7 mouse cellular contexts compared by ENCODE assay signal in genomic region chr17:44189696-44190095, GRCm38 (mm10). TPM values are rescaled to one million over a fixed set of nuclear protein-coding genes. Genes with fewer than 3 reads are reported as not detected.
DNase-seq lines count a peak whose midpoint lies in the region; ATAC-seq lines count a peak whose summit lies in the region.

No protein-coding gene starts in this region.

- peaks cover 17% of the 10 kb centered on the region for H3K27me3 ChIP-seq in forebrain, embryonic 15.5 days
- H3K27me3 ChIP-seq in hindbrain, embryonic 14.5 days (ENCODE audit: control insufficient read depth, insufficient read depth, low read length): peaks cover 20% of the 10 kb centered on the region
- peaks cover 37% of the 10 kb centered on the region for H3K27me3 ChIP-seq in liver, embryonic 12.5 days (replicated peaks)
- H3K27me3 ChIP-seq in neural tube, embryonic 11.5 days (ENCODE audit: control insufficient read depth, insufficient read depth, low read length): peaks cover 11% of the 10 kb centered on the region

- H3K4me1 ChIP-seq in forebrain, embryonic 15.5 days: peaks cover 14% of the 10 kb centered on the region
- peaks cover 13% of the 10 kb centered on the region; the same call in 1 of the 2 replicates for H3K4me1 ChIP-seq in hindbrain, embryonic 14.5 days (replicated peaks; ENCODE audit: control insufficient read depth, insufficient read depth, low read length)
- H3K4me1 ChIP-seq in liver, embryonic 12.5 days: peaks cover 9% of the 10 kb centered on the region; the same call in 1 of the 2 replicates
- peaks cover 9% of the 10 kb centered on the region; the same call in 1 of the 2 replicates for H3K4me1 ChIP-seq in neural tube, embryonic 11.5 days (ENCODE audit: control insufficient read depth, insufficient read depth, low read length)

- WGBS in forebrain, embryonic 15.5 days: 3% methylated on average over 11 of the region's 11 CpGs
- 4% methylated on average over 11 of the region's 11 CpGs for WGBS in hindbrain, embryonic 14.5 days
- 8% methylated on average over 11 of the region's 11 CpGs for WGBS in liver, embryonic 12.5 days (ENCODE audit: insufficient replicate concordance)
- WGBS in neural tube, embryonic 11.5 days: 2% methylated on average over 11 of the region's 11 CpGs

- ATAC-seq in forebrain, embryonic 15.5 days (replicated peaks): no peak
- ATAC-seq in hindbrain, embryonic 14.5 days (ENCODE audit: low FRiP score): no peak
- ATAC-seq in liver, embryonic 12.5 days: no peak
- ATAC-seq in neural tube, embryonic 11.5 days (ENCODE audit: insufficient read depth, low FRiP score, low TSS enrichment): no peak
- no peak for ATAC-seq in erythroblast, adult 5-6 weeks (replicated peaks; ENCODE audit: low FRiP score, poor library complexity, severe bottlenecking)

- H3K4me3 ChIP-seq in forebrain, embryonic 15.5 days: no peak overlapping the region
- H3K4me3 ChIP-seq in hindbrain, embryonic 14.5 days (replicated peaks; ENCODE audit: low read length): no peak overlapping the region
- H3K4me3 ChIP-seq in liver, embryonic 12.5 days: no peak overlapping the region
- no peak overlapping the region for H3K4me3 ChIP-seq in neural tube, embryonic 11.5 days (ENCODE audit: low read depth, low read length)

- no peaks in the 10 kb centered on the region for H3K9me3 ChIP-seq in forebrain, embryonic 15.5 days
- no peaks in the 10 kb centered on the region for H3K9me3 ChIP-seq in hindbrain, embryonic 14.5 days (ENCODE audit: control insufficient read depth, low read length)
- no peaks in the 10 kb centered on the region for H3K9me3 ChIP-seq in liver, embryonic 12.5 days (replicated peaks)
- H3K9me3 ChIP-seq in neural tube, embryonic 11.5 days (ENCODE audit: control insufficient read depth, low read length): no peaks in the 10 kb centered on the region

- peak overlapping the region; percentile 28 for H3K4me2 ChIP-seq in forebrain, embryonic 15.5 days (replicated peaks)
- H3K4me2 ChIP-seq in hindbrain, embryonic 14.5 days (replicated peaks): peak overlapping the region; percentile 28
- peak overlapping the region; percentile 78 for H3K4me2 ChIP-seq in liver, embryonic 12.5 days
- H3K4me2 ChIP-seq in neural tube, embryonic 11.5 days (ENCODE audit: low read depth): peak overlapping the region; percentile 82; the same call in 1 of the 2 replicates

- H3K36me3 ChIP-seq in forebrain, embryonic 15.5 days: no peaks in the 10 kb centered on the region
- H3K36me3 ChIP-seq in hindbrain, embryonic 14.5 days (replicated peaks; ENCODE audit: control insufficient read depth, insufficient read depth): no peaks in the 10 kb centered on the region
- no peaks in the 10 kb centered on the region for H3K36me3 ChIP-seq in liver, embryonic 12.5 days
- H3K36me3 ChIP-seq in neural tube, embryonic 11.5 days (ENCODE audit: control insufficient read depth, insufficient read depth, low read length): no peaks in the 10 kb centered on the region

- H3K27ac ChIP-seq in forebrain, embryonic 15.5 days (replicated peaks): no peak overlapping the region
- no peak overlapping the region for H3K27ac ChIP-seq in hindbrain, embryonic 14.5 days
- H3K27ac ChIP-seq in liver, embryonic 12.5 days: no peak overlapping the region
- H3K27ac ChIP-seq in neural tube, embryonic 11.5 days (ENCODE audit: low read depth, low read length): no peak overlapping the region

- no peak overlapping the region for H3K9ac ChIP-seq in forebrain, embryonic 15.5 days (replicated peaks)
- H3K9ac ChIP-seq in hindbrain, embryonic 14.5 days: no peak overlapping the region
- no peak overlapping the region for H3K9ac ChIP-seq in liver, embryonic 12.5 days
- no peak overlapping the region for H3K9ac ChIP-seq in neural tube, embryonic 11.5 days (ENCODE audit: low read length)

- DNase-seq in embryo, embryonic 11 days: peak; percentile 58
- DNase-seq in hindbrain, embryonic 14.5 days (ENCODE audit: low spot score): no peak
- DNase-seq in neural tube, embryonic 11.5 days (ENCODE audit: low spot score): peak; percentile 14
- no peak for DNase-seq in layer of hippocampus, adult 9-10 months (ENCODE audit: low spot score)

RNA-seq across cellular contexts. Expression of gene Clic5, which starts 1.3 kb away (rescaled TPM):
- 0.03 and 0.06 TPM in 2 replicates for polyA plus RNA-seq in forebrain, embryonic 15.5 days (2015; fragmentation: Nextera tagmentation; extraction: Ambion mirVana)
- 0.39 and 0.46 TPM in 2 replicates for polyA plus RNA-seq in hindbrain, embryonic 14.5 days (2014; fragmentation: Nextera tagmentation; extraction: Ambion mirVana)
- 0.37 and 0.56 TPM in 2 replicates for polyA plus RNA-seq in liver, embryonic 12.5 days (2016; fragmentation: Nextera tagmentation; extraction: Ambion mirVana)
- polyA plus RNA-seq in neural tube, embryonic 11.5 days (2014; fragmentation: Nextera tagmentation; extraction: Ambion mirVana): 0.14 and 0.23 TPM in 2 replicates
- 0.21 TPM in 1 of 2 replicates, not detected in the other for total RNA-seq in erythroblast, adult 5-6 weeks (2015; ENCODE audit: low replicate concordance)
- total RNA-seq in erythroblast, adult 5-6 weeks (2017; ENCODE audit: low replicate concordance): 0.14 TPM in 1 of 2 replicates, not detected in the other

Comparison
In these comparisons a context has a peak if more than half of its experiments do, and no peak if none do; other contexts are left out.
1. DNase-seq: peak in embryo, embryonic 11 days (single experiment) and neural tube, embryonic 11.5 days (single experiment); none in hindbrain, embryonic 14.5 days (single experiment) and layer of hippocampus, adult 9-10 months (single experiment).
2. H3K4me2 ChIP-seq: peak in every context shown above with its lines; median percentile 82 in neural tube, embryonic 11.5 days; 78 in liver, embryonic 12.5 days; 28 in forebrain, embryonic 15.5 days; 28 in hindbrain, embryonic 14.5 days.